Mouse (Mus musculus) megakaryocyte progenitor cell, adult 5-6 weeks (primary cell): ENCODE measurements around the gene 1110051M20Rik. TPM values are rescaled to one million over a fixed set of nuclear protein-coding genes. Genes with fewer than 3 reads are reported as not detected.
A peak's percentile ranks its signal among the peaks of the same experiment; 100 is the strongest.

Experiments
- ATAC-seq: replicated peaks from 2 replicates; pipeline ENCODE4 v1.8.0; 2016; ENCODE audit warnings: mild to moderate bottlenecking, moderate TSS enrichment, inconsistent platforms; ENCODE audit not compliant: poor library complexity
- total RNA-seq, 2 experiments: library from RNA; stranded (forward) in 1 of 2; stranded (reverse) in 1 of 2; fragments of 157-497, 149-512 nt in 1 of 2; fragments of 200-1000 nt in 1 of 2; gene quantifications; 2 replicates each; pipeline versions ENCODE4 v1.2.3 to v1.2.4; 2015 to 2017

The 1110051M20Rik gene
- total RNA-seq, 2 experiments from 2014 or later, result 4.8 to 15.3 TPM

DNA sequence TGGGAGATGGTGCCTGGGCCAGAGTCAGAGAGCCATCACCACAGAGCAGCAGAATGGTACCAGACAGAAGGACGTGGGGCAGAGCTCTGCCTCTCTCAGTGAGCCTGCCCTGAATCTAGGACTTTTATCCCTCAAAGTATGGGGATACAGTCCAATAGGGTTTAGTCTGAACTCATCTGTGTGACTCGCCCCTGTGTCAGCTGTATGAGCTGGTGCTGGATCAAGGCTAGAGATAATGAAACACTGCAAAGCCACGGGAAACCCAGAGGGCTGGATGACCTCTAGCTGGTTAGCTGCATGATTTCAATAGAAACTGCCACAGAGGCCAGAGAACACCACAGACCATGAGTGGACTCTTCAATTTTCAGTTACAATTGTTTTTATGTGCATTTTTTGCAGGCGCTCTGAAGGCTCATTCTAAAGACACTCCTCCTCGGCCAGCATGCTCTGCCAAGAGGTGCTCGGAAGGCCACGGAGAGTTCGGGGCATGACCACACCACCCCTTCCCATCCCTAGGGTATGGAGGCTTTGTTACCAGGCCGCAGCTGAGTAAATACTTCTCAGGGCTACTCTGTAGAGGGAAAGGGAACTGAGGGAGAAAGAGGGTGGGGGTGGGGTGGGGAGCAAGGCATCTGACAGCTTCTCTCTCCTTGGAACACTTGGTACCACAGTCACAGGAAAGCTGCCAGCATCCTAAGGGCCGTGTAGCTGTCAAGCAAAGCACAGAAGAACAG, 131.8 kb downstream of the 1110051M20Rik start:
- no peak for ATAC-seq

DNA sequence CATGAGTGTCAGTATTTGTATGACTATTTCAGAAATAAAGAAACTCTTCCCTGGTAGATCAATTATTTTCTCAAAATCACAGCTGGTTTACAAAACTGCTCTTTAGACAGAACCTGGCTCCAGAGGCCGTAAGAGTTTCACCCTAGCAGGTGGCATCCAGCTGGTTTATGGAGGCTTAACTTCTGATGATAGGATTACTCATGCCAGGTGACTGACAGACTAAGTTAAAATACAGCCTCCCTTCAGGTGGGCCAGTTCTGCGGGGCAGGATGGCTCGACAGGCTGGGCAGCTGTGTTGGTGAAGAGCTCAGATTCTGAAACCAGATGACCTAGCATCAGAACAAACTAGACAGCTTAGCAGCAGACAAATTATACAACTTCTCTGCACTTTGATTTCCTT, 135.0 kb downstream of the 1110051M20Rik start:
- no peak for ATAC-seq

DNA sequence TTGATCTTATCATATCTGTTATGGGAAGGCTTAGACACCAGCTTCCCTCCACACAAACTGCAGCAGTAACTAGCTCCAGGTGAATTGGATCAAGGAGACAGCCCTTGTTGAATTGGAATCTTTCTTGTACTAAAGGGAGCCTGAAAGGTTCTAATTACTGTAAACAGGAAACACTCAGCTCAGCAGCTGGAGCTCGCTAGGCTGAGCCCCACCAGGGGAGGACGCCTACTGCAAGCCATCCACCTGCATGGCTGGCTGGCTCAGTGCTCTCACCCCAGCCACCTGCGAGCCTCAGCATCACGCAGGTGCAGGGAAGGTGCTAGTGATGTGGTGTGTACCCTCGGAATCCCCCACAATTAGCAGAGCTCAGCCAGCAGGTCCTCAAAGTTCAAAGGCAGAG, 135.8 kb downstream of the 1110051M20Rik start:
- ATAC-seq, result no peak

DNA sequence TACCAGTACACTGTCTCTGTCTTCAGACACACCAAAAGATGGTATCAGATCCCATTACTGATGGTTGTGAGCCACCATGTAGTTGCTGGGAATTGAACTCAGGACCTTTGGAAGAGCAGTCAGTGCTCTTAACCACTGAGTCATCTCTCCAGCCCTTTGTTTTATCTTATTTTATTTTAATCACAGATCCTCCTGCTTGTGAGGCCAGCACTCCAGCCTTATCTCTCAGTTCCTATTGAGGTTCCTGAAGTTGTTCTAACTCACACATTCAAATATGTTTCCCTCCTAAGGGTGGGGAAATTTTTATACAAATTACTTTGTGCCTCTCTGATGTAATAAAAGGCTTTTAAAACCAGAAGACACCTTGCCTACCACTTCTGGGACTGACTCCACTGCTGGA, 137.9 kb downstream of the 1110051M20Rik start:
- ATAC-seq, result no peak

DNA sequence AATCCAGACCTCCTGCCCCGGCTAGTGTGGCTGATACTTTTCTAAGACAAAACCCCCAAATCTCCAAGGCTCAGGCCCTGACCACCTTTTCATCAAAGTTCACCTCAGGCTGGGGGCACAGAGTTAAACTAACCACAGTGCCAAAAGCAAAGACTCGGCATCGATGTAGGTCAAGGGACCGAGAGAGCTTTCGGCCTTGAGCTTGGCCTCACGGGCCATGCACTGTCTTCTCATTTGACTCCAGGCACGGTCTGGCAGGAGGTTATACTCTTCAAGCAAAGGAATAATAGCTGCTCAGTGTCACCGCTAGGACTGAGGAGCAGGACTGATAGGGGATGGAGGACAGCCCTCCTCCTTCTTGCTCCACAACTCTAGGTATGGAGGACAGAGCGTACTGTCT, 138.6 kb downstream of the 1110051M20Rik start:
- ATAC-seq, result no peak

DNA sequence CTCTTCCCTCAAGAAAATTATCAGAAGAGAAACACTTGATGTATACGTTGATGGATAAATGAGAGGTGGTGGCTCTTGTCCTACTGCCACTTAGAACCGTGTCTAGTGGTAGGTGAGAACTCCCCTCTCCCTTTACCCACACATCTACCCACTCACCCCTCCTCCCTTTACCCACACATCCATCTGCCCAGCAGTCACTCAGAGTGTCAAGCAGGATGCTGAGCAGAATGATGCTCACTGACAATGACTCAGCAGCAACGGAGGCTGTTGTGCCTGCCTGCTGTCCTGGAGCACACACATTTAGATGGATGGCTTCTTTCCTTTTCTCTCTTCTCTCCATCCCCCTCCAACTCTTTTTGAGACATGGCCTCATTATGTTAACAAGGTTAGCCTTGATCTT, 141.7 kb downstream of the 1110051M20Rik start:
- ATAC-seq, result 0 out of 2 replicates have a peak, but pooled peaks have one; percentile 31

DNA sequence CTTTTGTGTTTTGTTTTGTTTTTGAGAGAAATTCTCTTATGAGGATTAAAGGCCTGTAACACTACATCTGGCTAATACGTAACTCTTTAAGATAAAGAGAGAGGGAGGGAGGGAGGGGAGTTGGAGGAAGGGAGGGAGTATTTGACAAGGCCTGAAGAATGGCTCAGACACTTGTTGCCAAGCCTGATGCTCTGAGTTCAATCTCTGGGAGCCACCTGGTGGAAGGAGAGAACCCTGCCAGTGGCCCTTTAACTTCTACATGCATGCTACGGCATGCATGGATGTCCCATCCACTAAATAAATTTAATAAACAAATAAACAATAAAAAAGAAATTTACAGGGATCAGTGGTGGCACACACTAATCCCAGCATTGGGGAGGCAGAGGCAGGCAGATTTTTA, 142.7 kb downstream of the 1110051M20Rik start:
- ATAC-seq, result peak; percentile 44; the same call in 1 of the 2 replicates

DNA sequence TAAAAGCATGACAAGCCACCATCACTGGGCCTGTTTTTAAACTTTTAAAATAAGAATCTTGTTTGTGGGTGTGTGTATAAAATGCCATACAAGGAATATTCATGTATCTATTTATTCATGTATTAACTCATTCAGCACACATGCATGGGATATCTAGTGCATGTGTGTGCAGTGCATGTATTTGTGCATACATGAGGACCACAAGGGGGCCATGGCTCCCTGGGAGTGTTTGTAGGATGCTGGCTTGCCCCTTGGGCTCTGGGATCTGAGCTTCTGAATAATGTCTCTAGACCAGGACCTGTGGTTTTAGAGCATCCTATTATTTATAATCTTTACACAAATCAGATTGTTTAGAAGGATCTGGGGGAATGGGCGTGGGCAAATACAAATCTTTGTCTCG, 143.7 kb downstream of the 1110051M20Rik start:
- no peak for ATAC-seq

DNA sequence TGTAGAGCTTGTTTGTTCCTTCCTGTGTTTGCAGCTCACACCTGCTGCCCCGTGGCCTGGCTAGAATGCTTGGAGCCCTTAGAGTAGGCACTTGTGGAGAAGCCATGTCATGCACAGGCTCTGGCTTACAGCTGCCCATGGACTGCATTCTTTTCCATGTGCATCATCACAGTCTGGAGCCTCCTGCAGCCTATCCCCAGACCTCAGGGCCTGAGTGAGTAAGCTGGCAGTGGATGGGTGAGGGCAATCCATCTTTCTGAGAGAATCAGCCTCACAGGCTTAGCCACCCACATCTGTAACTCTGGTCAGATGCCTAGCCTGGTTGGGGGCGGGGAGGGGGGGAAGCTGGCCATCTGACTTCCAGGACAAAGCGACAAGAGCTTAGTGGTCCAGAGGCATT, 145.3 kb downstream of the 1110051M20Rik start:
- no peak for ATAC-seq

DNA sequence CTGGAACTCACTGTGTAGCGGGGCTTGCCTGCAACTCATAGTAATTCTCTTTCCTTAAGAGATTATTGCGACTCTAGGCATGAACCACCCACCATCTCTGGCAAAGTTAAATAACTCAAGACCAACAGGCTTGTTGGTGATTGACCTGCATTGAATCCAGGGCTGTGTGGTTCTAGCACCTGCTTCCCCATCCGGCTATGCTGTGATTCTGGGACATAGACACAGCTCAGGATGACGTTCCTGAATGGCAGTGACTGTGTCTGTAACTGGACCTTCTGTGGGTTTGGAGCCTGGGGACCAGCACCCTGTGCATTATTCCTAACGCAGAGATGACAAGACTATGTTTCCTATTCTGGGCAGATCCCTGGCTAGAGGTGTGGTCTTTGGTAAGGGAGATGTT, 148.6 kb downstream of the 1110051M20Rik start:
- ATAC-seq, result no peak

DNA sequence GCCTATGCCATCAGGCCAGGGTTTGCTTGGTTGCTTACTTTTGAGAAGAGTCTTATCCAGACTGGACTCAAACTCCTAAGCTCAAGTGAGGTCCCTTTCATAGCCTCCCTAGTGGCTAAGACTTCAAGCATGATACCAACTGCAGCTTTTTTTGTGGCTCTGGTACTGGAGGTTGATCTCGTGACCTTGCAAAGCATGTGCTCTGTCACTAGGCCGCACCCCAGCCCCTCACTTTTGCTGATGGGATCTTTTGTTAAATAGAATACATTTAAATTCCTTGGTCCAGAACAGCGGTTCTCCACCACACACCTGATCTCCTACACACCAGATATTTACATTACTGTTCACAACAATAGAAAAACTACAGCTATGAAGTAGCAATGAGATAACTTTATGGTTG, 150.3 kb downstream of the 1110051M20Rik start:
- ATAC-seq, result no peak

DNA sequence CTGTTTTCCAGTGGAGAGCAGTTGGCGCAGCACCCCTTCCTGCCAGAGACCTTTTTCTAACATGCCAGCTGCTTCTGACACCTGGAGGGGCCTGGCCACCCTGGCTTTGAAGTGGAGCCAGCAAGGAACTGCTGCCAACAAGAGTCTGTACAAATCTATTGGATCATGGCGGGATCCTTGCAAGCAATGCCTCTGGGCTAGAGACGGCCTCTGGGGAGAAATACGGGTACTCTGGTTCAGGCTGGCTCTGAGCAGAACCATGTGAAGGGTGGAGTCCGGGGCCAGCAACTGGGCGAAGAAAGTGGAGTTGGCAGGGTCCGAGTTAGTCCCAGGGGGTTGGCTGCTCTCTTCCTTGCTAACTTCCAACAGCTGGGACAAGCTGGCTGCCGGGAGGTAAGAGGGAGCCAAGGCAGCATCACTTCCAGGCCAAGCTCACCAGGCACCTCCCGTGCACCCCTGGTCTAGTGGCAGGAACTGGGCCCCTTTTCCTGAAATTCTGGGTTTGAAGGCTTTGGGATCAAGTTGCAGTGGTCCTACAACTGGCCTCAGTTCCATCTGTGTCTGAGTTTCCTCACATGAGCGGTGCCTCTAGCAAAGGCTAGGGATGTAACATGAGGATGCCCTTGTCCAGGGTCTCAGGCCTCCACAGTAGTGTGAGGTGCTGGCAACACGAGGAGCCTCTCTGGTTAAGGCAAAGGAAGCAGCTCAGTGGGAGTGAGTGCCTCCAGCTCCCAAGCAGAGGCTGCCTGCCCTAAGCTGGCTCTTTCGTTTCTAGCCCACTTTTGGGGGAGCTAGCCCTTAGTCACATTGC, 153.1 kb downstream of the 1110051M20Rik start:
- no peak for ATAC-seq

DNA sequence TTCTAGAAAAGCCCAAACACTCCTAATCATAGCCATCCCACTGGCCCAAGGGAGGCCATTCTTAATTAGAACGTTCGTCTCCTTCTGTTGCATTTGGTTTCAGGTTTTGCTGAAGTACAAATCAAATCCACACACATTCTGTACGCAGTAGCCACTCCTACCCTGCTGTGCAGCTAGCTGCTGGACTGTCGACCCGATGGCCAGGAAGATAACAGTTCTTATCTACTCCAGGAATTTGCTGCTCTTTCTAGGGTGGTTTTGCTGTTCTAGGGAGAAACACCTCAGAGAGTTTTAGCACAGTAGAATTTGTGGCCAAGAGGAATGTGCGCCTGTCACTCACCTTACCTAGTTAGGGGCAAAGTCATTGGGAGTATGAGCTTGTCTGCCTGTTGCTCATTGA, 156.9 kb downstream of the 1110051M20Rik start:
- ATAC-seq, result no peak

DNA sequence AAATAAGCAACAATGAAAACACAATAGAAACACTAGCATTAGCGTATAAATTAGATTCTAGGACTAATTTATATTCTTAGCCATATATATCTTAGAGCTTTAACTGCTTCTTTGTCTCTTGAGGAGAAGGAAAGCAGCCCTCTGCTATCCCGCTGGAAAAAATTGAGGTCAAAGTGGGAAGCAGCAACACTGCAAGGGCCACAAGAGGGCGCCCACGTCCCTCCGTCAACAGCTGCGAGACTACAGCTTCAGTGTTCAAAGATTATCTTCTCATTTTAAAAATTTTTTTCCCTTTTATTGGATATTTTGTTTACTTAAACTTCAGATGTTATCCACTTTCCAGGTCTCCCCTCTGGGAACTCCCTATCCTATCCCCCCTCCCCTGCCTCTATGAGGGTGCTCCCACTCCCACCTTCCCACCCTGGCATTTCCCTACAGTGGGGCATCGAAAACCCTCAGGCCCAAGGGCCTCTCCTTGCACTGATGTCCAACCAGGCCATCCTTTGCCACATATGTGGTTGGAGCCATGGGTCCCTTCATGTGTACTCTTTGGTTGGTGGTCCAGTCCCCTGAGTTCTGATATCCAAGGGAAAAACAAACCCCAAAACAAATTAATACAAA, 158.5 kb downstream of the 1110051M20Rik start:
- peak; percentile 90 for ATAC-seq

DNA sequence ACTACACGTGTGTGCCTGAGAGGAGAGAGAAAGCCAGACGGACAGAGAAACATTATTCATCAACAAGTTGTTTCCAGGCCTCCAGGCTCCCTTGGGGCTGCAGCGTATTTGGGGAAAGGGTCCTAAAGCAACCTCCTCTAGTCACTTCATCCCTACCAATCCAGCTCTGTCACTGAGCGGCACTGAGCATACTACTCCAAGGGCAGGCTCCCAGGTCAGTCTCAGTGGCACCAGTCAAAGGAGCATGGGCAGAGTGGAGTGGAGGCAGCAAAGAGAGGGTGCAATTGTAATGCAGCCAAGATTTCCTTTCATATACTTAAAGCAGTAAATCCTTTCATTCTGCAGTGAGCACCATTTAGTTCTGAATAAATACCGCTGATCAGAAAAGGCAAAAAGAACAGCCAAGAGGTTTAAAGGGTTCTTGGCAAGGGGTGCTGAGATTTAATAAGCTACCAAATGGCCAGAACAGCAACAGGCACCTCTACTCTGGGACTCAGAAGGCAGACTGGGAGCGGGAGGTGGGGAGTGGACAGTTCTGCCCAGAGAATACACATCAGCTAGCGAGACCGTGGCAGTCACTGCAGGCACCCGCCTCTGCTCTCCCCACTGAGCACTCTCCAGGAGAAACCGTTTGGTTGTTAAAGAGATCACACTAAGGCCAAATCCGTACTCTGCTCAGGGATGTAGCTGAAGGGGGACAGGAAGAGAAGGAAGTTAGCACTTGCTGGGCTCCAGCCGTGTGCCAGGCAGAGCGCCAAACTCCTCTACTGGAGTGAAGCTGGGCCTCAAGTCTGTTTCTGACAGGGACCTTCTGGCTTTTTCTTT, 159.9 kb downstream of the 1110051M20Rik start:
- no peak for ATAC-seq

DNA sequence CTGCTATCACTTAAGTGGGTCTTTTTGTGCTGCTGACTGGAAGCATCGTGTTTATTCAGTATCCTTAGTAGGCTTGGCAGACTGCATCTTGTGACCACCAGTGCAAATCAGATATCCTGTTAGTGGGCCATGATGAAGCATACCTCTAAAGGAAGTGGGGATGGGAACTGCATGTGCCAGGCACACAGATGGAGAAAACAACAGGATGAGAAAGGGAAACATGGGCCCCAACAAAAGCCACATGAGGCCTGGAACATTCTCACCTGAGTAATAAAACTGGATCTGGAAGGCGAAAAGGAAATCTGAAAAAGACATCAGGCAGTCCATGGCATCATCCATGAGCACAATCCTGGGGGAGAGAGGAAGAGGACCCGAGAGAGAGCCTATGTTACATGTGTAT, 160.5 kb downstream of the 1110051M20Rik start:
- ATAC-seq, result no peak

DNA sequence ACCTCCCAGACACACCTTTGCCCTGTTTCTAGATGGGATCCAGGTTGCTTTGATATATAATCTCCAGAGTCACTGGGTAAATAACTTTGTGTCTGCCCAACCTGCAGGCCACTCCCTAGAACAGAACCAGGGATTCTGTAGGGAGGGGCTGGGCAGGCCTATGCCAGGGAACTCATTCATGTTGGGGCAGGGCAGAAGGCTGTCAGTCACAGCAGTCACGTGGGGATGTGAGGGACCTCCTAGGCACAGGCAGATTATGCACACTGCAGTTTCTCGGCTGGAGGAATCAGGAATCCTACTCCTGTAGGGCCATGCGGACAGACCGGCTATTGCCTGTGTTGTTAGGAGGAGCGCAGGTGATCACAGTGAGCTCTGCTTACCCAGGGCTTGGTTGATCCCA, 163.1 kb downstream of the 1110051M20Rik start:
- no peak for ATAC-seq

DNA sequence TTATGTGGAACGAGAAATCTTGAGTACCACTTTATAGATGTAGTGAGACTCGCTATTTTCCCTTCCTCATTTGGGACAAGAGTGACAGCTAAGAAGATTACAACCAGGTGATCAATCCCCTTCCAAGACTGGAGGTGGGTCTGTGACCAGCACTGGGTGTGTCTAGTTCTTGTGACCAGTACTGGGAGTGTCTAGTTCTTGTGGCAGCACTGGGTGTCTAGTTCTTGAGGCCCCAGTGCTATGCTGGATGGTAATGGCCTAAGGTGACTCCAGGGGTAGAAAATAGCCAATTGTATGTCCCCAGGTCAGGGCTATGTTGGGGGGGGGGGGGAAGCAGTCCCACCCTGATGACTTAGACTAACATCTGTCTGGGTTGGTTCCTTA, 165.1 kb downstream of the 1110051M20Rik start:
- no peak for ATAC-seq

DNA sequence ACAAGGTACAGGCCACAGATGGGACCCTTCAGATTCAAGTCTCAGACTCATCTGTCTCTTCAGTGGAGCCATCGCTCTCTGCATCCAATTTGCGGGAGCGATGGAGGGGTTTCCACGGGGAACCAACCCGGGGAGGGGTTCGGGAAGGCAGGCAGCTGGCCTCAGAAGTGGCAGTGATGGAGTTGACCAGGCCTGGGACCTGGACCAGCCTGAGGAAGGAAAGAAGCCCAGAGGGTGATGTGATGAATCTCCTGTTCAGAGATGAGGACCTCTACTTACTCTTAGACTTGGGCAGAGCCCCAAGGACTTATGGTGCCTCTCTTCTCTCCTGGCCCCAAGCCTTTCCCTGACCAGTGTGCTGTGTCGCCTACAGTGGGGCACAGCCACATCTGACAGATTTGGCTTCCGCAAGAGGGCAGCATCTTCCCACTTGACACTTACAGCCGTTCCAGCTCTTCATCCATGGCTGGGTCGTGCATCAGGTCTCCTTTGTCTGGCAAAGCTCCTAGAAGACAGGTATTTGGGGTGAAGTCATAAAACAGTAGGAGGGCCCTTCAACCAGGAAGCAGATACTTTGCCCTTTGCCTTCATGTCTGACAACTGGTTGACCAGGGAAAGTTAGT, 165.6 kb downstream of the 1110051M20Rik start:
- no peak; the same call in 1 of the 2 replicates for ATAC-seq

DNA sequence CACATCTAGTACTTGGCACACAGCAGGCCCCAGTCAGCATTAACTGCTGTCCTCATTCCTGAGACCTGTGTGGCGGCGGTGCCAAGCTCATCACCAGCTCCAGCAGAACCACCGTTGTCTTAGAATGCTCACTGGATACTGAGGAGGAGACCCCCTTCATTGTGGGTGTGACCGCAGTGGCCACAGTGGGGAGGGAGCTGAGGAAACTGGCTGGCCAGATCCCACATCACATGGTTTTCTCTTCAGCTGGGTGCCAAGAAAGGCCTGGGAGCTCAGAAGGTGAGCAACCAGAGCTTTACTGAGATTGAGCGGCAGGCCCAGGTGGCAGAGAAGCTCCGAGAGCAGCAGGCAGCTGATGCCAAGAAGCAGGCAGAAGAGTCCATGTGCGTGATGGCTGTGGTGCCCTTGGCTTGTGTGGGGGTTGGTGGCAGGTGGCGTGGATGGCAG, 174.8 kb downstream of the 1110051M20Rik start:
- no peak for ATAC-seq
